Mouse (Mus musculus) heart, embryonic 10.5 days (tissue): ENCODE measurements around the gene Sf3b6. TPM values are rescaled to one million over a fixed set of nuclear protein-coding genes. Genes with fewer than 3 reads are reported as not detected.

Experiments used
- DNase-seq: peaks from one replicate; pipeline ENCODE4 v3.0.0-alpha.2; 2017; ENCODE audit warnings: low spot score
- H3K27ac ChIP-seq: fragments of 300-500 bp; sonication (generic); 2 replicates; pipeline ENCODE4 v1.5.1; 2016; ENCODE audit warnings: mild to moderate bottlenecking
- H3K27me3 ChIP-seq: fragments of 300-500 bp; sonication (generic); 2 replicates; pipeline ENCODE4 v1.6.1; 2016; ENCODE audit warnings: mild to moderate bottlenecking; ENCODE audit not compliant: poor library complexity, insufficient read depth, severe bottlenecking
- H3K36me3 ChIP-seq: fragments of 300-500 bp; sonication (generic); 2 replicates; pipeline ENCODE4 v1.6.1; 2016; ENCODE audit warnings: mild to moderate bottlenecking, moderate library complexity
- H3K4me1 ChIP-seq: fragments of 300-500 bp; sonication (generic); 2 replicates; pipeline ENCODE4 v1.6.1; 2016; ENCODE audit warnings: mild to moderate bottlenecking
- H3K4me3 ChIP-seq: fragments of 300-500 bp; sonication (generic); 2 replicates; pipeline ENCODE4 v1.5.1; 2016; ENCODE audit warnings: mild to moderate bottlenecking, moderate library complexity
- H3K9me3 ChIP-seq: fragments of 300-500 bp; sonication (generic); 2 replicates; pipeline ENCODE4 v1.6.1; 2016; ENCODE audit warnings: mild to moderate bottlenecking, moderate library complexity
- WGBS: fragments of 180-500 bp; shearing (Covaris S2); methylation state at CpG from one replicate; pipeline ENCODE4 v1.1.7; 2016; 5-methylcytosine and 5-hydroxymethylcytosine counted together
- polyA plus RNA-seq: library from polyadenylated mRNA; unstranded; fragments of >200 nt; fragmentation: Nextera tagmentation; extraction: Ambion mirVana; gene quantifications from 2 replicates; pipeline ENCODE4 v1.2.1, GENCODE M21; 2016

The Sf3b6 gene
- polyA plus RNA-seq, 1 experiment from 2014 or later: 196 TPM

GRCm38 (mm10) chr12:4874161-4874927 lies 57.0 kb downstream of the Sf3b6 start, which contains the start of gene Mfsd2b:
TSS of gene Mfsd2b (minus strand) at chr12:4874359.
- no peaks in the 10 kb centered on the region for H3K27me3 ChIP-seq
- H3K9me3 ChIP-seq: no peaks in the 10 kb centered on the region
- peaks cover 12% of the 10 kb centered on the region for H3K36me3 ChIP-seq
- DNase-seq: peak; percentile 94
- WGBS: 4% methylated on average over 24 of the region's 24 CpGs
- H3K4me3 ChIP-seq: peak within 1 kb of the TSS; percentile 59
- peak within 1 kb of the TSS; percentile 72 for H3K27ac ChIP-seq
- peaks cover 24% of the 10 kb centered on the region for H3K4me1 ChIP-seq

GRCm38 (mm10) chr12:4875623-4876022 lies 58.3 kb downstream of the Sf3b6 start:
- H3K9me3 ChIP-seq: no peaks in the 10 kb centered on the region
- H3K27me3 ChIP-seq: no peaks in the 10 kb centered on the region
- WGBS: 85% methylated on average over 8 of the region's 8 CpGs
- no peak overlapping the region for H3K27ac ChIP-seq
- peaks cover 22% of the 10 kb centered on the region for H3K36me3 ChIP-seq
- H3K4me1 ChIP-seq: peaks cover 21% of the 10 kb centered on the region
- H3K4me3 ChIP-seq: no peak overlapping the region
- DNase-seq: no peak

Other genes with a start within 250 kb of the Sf3b6 start
- 30.4 and 32.6 TPM in 2 replicates for gene Itsn2, start 224.9 kb upstream of the Sf3b6 start, polyA plus RNA-seq
- gene Gm3625, start 224.6 kb upstream of the Sf3b6 start, polyA plus RNA-seq: not detected in 2 replicates
- 0.31 and 0.35 TPM in 2 replicates for gene Fam228a, start 79.1 kb upstream of the Sf3b6 start, polyA plus RNA-seq
- gene Pfn4, start 48.5 kb upstream of the Sf3b6 start, polyA plus RNA-seq: 1.2 and 1.8 TPM in 2 replicates
- 2.2 and 2.6 TPM in 2 replicates for gene Fam228b, start 48.3 kb upstream of the Sf3b6 start, polyA plus RNA-seq
- gene Fkbp1b, start 24.0 kb downstream of the Sf3b6 start, polyA plus RNA-seq: 7.4 and 12.5 TPM in 2 replicates
- 17.6 and 18.4 TPM in 2 replicates for gene Wdcp, start 25.8 kb downstream of the Sf3b6 start, polyA plus RNA-seq
- 10.9 and 13.5 TPM in 2 replicates for gene Mfsd2b, start 56.8 kb downstream of the Sf3b6 start, polyA plus RNA-seq
- gene Ubxn2a, start 90.2 kb downstream of the Sf3b6 start, polyA plus RNA-seq: 29.6 and 30.7 TPM in 2 replicates
- gene Atad2b, start 99.8 kb downstream of the Sf3b6 start, polyA plus RNA-seq: 6.7 and 8.8 TPM in 2 replicates